Mouse (Mus musculus) spleen, adult 2 months (tissue): ENCODE data around the gene Ucma.

Source experiments
- CTCF ChIP-seq: fragments of 200-500 bp; IDR thresholded peaks from 2 replicates; pipeline ENCODE4 v1.5.1; 2011; ENCODE audit warnings: mild to moderate bottlenecking, inconsistent platforms; ENCODE audit not compliant: insufficient read depth, insufficient read length, insufficient replicate concordance; ENCODE audit errors: extremely low read depth
- POLR2A ChIP-seq: fragments of 200-500 bp; IDR thresholded peaks from 2 replicates; pipeline ENCODE4 v1.6.1; 2011; ENCODE audit warnings: low read depth, low read length, inconsistent platforms

- no peak for TF ChIP-seq CTCF
- TF ChIP-seq POLR2A: no peak
Observed at GRCm38 (mm10) chr2:5029808-5030207, 53.9 kb downstream of the Ucma start.
